Mouse (Mus musculus) adrenal gland, adult 10 weeks (tissue): ENCODE results near the gene Ces1a. TPM values are rescaled to one million over a fixed set of nuclear protein-coding genes. Genes with fewer than 3 reads are reported as not detected.

Experiments
- polyA plus RNA-seq: library from polyadenylated mRNA; stranded (reverse); fragments of 350-450 nt; fragmentation: Illumina TruSeq; extraction: RNeasy Lipid Tissue Mini Kit (QIAGEN cat#74804); gene quantifications from one replicate; pipeline ENCODE4 v1.2.3, GENCODE M21; 2014; ENCODE audit warnings: low read depth, low replicate concordance

Ces1a gene
- not detected for polyA plus RNA-seq

GRCm38 (mm10) chr8:93048092-93048491, at the start of gene Ces1a:
Gene Ces1a, minus strand, starts transcription at chr8:93048192.

GRCm38 (mm10) chr8:93079887-93080286, 31.9 kb upstream of the Ces1a start, which contains the start of gene Ces1b:
Gene Ces1b, minus strand, starts transcription at chr8:93080017.

Other genes with a start within 250 kb of the Ces1a start
- 3.8 TPM for gene Mmp2, start 220.9 kb downstream of the Ces1a start, polyA plus RNA-seq
- gene Lpcat2, start 192.9 kb downstream of the Ces1a start, polyA plus RNA-seq = 2.2 TPM
- gene Capns2, start 146.8 kb downstream of the Ces1a start, polyA plus RNA-seq = not detected
- 9.0 TPM for gene Slc6a2, start 88.1 kb downstream of the Ces1a start, polyA plus RNA-seq
- not detected for gene Ces1b, start 31.8 kb upstream of the Ces1a start, polyA plus RNA-seq
- gene Ces1c, start 83.1 kb upstream of the Ces1a start, polyA plus RNA-seq = not detected
- 167 TPM for gene Ces1d, start 149.6 kb upstream of the Ces1a start, polyA plus RNA-seq
- not detected for gene Ces1e, start 181.4 kb upstream of the Ces1a start, polyA plus RNA-seq
- 23.7 TPM for gene Ces1f, start 231.6 kb upstream of the Ces1a start, polyA plus RNA-seq